Mouse (Mus musculus): ENCODE measurements around the gene Brd4.
A peak's percentile ranks its signal among the peaks of the same experiment; 100 is the strongest.

Brd4 gene

DNA sequence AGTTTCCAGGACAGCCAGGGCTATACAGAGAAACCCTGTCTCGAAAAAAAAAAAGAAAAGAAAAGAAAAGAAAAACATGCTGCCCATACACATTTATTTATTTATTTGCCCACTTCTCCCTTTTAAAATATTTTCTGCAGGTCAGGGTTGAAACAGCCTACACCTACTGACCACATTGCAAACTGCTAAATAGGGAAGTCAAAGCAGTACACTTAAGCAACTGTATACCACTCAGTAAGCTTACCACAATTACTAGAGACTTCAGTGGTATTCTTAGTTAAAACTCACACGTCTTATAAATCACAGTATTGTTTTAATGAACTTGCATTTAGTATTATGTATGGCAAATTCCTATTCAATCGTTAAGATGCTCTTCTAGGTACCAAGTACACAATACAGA is 3.9 kb downstream of the Brd4 start:
- no peak for DNase-seq (ENCODE audit: low spot score in 2 of 2)

DNA sequence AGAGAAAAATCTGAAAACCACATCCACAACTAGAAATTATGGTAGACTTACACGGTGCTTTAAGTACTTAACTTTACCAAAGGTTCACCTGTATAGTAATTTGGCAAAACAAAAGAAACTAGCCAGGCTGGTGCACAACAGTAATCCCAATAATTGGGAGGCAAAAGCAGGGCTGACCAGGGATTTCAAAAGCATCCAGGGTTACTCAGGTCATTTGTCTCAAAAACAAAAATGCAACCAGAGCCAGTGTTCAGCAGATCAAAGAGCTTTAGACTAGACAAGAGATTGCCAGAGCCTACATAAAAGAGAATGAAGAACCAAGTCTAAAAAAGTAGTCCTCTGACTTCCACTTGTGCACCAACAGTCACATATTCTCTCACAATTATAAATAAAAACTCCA is 7.3 kb downstream of the Brd4 start:
- no peak for DNase-seq (ENCODE audit: low spot score in 2 of 2)

DNA sequence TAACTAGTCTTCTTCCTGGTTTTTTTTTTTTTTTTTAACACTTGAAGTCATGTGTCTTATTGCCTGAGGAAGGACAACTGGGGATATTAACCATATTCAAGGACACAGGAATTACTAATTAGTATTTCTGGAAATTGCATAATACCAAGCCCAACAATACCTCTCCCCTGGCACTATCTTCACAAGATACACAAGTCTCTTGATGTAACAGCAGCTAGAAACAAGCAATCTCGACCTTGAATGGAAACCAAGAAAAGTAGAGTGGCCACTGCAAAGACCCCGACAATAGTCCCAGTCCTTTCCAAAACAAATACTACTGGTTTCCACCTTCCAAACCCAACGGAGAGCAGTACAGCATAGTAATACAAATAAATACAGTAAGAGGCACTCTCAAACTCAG is 9.0 kb downstream of the Brd4 start:
- no peak for DNase-seq (ENCODE audit: low spot score in 2 of 2)

DNA sequence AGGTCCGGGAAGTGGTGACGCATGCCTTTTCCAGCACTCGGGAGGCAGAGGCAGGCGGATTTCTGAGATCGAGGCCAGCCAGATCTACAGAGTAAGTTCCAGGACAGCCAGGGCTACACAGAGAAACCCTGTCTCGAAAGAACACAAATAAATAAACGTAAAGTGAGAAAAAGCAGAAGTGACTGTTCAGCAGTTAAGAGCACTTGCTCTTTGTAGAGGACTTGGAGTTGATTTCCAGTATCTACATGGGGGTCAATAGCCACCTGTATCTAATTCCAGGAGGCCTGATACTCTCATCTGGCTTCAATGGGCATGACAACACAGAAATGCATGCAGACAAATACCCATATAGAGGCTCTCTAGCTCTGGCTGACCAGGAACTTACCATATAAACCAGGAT is 15.4 kb downstream of the Brd4 start:
- no peak for DNase-seq (ENCODE audit: low spot score in 2 of 2)

DNA sequence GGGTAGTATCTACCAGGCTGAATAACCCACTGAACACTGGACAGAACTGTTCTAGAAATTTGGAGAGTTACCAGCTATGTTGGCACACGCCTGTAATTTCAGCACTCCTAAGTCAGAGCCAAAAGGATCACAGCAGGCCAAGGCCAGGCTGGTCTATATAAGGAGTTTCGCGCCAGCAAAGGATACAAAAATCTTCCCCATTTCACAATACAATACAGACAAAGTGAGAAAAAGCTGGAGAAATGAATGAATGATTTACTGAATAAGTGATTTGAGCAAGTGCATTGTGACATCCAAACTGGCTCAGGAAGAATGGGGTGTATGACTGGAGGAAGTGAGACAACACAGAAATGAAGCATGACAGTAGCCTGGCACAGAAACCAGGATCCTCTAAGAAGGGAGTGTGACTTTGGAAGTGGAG is 16.0 kb downstream of the Brd4 start:
- no peak for DNase-seq (ENCODE audit: low spot score in 2 of 2)

DNA sequence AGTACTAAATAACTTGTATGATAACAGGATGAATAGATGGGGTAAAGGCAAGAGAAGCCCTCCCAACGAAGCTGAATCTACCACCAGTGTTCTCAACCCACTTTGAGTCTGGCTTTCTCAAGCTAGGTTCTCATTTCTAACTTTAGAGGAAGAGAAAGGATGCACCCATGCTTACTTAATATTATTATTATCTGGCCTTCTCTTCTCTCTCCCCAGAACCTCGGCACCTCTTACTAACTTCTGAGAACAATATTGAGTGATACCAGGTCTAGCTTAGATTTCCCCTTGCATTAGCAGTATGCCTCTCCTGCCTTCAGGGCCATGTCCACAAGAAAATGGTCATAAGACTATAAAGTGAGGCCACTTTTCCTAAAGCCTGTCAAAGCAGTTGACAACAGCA is 16.4 kb downstream of the Brd4 start:
- DNase-seq (ENCODE audit: low spot score in 2 of 2): no peak

DNA sequence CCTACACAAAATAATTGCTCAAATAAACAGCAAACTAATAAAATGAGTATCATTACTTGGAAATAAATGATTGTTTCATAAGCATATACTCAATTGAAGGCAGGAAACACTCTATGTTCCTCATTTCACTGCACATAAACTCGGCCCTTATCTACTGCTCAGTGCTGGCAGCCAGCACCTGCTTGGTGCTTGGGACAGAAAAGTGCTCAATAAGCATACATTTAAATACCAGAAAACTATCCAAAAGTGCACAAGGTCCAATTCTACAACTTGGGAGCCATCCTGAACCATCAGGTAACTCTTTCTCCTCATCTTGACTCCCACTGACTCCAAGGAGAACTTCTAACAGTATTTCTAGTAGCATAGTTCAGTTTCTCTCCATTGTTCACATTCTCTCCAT is 16.9 kb downstream of the Brd4 start:
- DNase-seq (ENCODE audit: low spot score in 2 of 2): no peak

DNA sequence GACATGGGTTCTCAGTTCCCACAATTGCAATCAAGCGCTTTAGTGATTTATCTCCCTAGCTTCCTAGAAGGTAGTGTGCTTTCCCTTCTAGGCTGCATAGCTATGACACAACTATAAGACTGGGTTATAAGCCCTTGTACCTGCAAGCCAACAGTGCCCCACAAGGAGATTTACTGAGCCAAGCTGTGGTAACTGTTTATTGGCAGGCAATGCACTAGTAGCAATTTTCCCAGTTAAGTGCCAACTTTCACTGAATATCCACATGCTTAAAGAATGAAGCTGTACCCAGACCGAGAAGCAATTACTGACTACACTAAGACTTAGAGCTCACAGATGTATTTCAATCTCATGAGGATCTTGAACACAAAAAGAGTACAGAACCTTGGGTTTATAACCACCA is 20.9 kb downstream of the Brd4 start:
- DNase-seq (ENCODE audit: low spot score in 2 of 2): no peak

DNA sequence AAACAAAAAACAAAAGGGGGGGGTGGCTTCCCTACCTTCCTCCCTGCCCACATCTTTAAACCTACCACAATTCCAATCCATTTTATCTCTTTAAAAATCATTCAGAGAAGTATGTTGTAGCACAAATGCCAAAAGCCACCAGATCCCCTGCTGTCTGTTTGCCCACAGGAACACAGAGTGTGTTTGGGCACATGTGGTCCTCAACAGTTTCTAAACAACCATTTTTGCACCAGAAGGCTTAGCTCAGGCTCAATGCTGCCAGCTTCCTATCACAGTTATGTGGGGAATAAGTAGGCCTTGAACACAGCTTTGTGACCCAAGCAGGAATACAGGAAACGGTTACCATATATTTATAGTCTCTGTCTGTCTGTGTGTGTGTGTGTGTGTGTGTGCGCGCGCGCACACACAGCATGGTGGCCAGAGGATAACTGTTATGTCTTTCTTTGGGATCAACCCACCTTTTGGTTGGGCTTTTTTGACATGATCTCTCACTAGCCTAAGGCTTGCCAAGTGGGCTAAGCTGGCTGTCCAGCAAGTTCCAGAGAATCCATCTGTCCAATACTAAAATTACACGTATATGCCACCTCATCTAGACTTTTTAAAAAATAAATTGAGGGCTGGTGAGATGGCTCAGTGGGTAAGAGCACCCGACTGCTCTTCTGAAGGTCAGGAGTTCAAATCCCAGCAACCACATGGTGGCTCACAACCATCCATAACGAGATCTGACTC is 21.5 kb downstream of the Brd4 start:
- DNase-seq (ENCODE audit: low spot score in 2 of 2): no peak

DNA sequence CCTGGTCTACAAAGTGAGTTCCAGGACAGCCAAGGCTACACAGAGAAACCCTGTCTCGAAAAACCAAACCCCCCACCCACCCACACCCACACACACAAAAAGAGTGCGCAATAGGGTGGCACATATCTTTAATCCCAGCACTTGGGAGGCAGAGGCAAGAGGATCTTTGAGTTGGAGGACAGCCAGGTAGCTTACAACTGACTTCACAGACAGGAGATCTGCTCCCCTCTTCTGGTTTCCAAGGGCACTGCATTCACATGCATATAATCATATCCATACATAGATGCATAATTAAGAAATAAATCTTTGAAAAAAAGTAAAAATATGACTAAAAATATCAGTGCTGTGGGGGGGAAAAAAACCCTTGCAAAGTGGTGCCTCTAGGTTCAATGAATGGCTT is 25.7 kb downstream of the Brd4 start:
- DNase-seq (ENCODE audit: low spot score in 2 of 2): no peak

DNA sequence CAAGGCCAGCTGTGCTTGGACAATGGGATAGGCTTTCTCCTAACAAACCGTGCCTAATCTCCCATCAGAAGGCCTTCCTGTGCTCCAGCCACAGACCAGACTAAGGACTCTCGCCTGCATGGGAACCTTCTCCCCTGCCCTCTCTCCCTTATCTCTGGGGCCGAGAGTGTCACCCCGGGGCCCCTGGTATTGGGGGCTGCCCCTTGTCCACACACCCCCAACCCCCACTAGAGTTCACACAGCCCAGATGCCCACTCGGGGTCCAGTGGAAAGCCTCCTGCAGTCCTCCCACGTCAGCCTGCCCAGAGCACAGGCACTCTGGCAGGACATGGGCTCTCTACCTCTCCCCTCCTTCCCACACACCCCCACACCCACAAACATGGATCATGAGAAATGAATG is 26.6 kb downstream of the Brd4 start:
- DNase-seq (ENCODE audit: low spot score in 2 of 2): no peak

DNA sequence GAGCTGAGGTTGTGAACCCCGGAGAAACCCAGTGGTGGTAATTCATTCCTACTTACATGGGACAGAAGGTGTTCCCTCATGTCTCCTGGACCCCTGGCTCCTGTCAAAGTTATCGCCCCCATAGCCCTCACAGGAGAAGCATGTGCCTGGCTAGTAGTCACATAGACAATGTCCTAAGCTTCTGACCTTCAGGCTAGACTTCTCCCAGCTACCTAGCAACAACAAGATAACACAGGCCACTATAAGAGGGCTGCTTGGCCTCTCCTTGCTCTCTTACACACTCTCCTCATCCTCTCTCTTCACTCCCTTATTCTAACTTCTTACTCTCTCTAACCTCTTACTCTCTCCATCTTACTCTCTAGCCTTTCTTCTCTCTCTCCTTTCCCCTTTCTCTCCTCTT is 27.1 kb downstream of the Brd4 start:
- DNase-seq (ENCODE audit: low spot score in 2 of 2): no peak

DNA sequence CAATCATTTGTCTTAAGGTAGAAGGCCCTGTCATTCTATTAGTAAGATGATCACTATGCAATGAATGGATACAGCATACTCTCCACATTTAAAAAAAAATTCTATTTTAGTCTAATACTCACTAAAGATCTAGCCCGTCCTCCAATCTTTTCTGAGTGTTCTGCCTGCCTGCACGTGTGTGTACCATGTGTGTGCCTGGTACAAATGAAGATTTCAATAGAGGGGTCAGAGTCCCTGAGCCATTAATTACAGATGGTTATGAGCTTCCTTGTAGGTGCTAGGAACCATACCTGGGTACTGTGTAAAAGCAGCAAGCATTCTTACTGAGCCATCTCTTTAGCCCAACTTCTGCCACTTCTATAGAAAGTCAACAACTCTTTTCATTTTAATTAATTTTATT is 27.6 kb downstream of the Brd4 start:
- no peak for DNase-seq (ENCODE audit: low spot score in 2 of 2)

DNA sequence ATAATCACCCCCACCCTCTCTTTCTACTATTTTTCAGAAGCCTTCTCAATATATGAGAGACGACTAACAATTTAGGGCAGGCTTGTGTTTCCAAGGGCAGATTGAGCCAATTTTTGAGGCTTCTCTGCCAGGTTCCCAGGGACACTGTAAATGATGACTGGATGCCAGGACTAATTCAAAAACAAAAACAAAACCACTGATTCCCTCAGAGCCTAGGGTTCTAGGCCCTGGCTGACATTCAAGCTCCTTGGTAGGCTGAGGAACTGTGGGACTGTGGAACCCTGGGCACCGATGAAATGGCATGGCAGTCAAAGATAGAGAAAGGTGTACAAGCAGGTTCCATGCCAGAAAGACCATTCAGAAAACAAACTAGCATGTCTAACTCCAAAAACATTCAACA is 31.3 kb downstream of the Brd4 start:
- no peak for DNase-seq (ENCODE audit: low spot score in 2 of 2)

DNA sequence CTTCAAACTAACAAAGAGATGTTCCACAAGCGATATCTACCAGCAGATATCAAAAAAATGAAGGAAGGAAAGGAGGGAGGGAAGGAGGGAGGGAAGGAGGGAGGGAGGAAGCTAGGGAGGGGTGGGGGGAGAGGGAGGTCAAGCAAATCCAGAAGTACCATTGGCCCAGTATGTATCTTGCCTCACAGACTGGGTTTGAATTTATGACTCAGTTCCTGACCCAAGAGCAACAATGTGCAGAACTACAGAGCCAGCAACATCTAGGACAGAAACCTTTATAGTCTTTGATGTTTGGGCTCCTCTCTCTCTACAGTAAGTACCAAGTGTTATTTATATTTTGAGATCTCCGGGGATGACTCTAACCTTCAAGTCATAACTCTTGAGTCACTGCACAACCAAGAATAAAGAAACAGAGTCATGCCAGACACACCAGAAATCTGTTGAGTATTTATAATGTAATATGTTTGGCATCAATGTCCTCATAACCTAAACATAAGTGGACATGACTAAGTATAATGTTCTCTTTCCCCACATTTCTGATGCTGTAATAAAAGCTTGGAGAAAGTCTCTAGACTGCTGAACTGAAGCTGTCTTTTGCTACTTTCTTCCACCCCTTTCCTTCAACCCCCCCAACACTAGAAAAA is 32.6 kb downstream of the Brd4 start:
- DNase-seq (ENCODE audit: low spot score in 2 of 2): no peak

DNA sequence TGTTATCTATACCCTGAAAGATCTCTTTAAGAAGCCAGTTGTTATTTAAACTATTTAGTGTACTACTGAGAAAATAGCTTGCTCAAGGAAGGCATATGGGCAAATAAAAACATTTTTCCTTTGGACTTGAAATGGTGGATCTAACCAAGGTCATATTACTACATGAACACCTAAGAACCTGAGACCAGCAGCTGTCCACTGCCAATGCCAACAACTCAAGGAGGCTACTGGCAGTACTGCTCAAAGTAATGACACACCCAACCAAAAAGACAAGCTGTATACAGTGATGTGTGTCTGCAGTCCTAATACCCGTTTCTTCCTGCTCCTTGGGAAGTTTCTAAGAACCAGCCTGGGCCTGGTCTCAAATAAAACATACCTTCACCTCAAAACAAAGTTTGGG is 34.5 kb downstream of the Brd4 start:
- no peak for DNase-seq (ENCODE audit: low spot score in 2 of 2)

DNA sequence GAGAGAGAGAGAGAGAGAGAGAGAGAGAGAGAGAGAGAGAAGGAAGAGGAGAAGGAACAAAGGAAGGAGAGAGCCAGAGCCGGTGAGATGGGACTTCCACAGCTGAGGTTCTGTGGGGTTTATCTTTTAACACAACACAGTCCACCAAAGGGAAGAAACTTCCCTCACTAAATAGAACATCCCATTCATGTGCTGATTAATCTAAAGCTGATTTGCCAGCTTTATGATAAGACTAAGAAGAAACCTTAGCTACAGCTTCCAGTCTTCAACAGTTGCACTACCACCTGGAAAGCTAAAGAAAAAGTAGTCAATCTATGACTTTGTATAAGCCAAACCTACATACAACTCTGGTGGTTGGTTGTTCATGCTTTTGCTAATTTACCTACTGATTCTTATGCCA is 36.3 kb downstream of the Brd4 start:
- DNase-seq (ENCODE audit: low spot score in 2 of 2): no peak

DNA sequence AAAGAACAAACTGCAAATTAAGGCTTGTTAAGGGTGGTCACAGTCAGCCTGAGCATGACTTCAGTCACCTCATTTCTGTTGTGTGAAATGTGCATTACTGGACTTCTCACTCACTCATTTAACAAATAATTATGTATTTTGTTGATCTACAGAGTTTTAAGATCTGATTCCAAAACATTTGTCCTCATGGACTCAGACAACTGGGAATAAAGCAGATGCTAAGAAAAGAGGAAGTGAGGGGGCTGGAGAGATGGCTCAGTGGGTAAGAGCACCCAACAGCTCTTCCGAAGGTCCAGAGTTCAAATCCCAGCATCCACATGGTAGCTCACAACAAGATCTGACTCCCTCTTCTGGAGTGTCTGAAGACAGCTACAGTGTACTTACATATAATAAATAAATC is 36.9 kb downstream of the Brd4 start:
- DNase-seq (ENCODE audit: low spot score in 2 of 2): no peak

DNA sequence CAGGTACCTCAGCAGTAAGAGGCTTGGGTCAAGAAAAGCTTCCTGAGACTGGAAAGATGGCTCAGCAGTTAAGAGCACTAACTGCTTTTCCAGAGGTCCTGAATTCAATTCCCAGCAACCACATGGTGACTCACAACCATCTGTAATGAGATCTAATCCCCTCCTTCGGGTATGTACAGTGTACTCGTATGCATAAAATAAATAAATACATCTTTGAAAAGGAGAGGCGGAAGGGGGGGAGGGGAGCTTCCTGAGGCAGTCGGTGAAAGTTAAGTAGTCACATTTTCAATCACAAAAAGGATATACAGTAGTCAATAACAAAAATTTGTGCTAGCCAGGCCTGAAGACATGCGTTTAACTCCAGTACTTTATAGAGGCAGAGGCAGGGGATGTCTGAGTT is 38.4 kb downstream of the Brd4 start:
- DNase-seq (ENCODE audit: low spot score in 2 of 2): no peak

DNA sequence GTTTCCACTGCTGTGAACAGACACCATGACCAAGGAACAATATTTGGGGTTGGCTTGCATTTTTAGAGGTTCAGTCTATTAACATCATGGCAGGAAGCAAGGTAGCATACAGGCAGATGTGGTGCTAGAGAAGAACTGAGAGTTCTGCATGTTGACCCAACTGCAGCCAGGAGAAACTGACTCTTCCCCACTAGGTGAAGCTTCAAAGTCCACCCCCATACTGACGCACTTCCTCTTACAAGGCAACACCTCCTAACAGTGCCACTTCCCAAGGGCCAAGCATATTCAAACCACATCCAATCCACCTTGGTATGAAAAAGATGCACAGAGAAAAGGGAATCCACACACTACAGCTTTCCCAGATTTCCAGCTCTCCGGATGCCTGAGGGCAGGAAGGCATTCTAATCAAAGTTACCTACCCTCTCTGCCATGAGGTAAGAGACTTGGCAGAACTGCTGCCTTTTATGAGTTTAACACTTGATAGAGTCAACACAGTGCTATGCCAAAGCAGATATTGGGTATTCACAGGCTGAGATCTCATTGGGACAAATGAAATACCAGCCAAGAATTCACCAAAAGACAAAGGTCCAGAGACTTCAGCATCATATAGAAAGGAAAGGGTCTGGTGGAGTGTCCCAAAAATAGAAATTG is 43.5 kb downstream of the Brd4 start:
- no peak for DNase-seq (ENCODE audit: low spot score in 2 of 2)

DNA sequence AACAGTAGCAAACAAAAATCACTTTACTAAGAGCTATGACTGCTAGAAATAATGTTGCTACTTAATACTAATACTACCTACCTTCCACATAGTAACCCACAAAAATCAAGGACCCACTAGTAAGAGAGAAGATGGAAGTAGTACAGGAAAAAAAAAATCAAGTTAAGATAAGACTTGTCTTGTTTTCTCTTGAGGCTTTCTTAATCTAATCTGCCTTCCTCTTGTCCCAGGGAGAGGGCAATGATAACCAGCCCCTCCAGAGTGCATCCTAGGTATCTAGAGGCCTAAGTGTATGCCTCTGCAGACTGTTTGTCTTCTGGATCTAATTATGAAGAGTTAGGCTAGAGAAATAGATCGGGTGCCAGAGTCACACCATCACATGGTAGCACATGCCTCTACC is 45.9 kb downstream of the Brd4 start:
- DNase-seq (ENCODE audit: low spot score in 2 of 2): no peak

DNA sequence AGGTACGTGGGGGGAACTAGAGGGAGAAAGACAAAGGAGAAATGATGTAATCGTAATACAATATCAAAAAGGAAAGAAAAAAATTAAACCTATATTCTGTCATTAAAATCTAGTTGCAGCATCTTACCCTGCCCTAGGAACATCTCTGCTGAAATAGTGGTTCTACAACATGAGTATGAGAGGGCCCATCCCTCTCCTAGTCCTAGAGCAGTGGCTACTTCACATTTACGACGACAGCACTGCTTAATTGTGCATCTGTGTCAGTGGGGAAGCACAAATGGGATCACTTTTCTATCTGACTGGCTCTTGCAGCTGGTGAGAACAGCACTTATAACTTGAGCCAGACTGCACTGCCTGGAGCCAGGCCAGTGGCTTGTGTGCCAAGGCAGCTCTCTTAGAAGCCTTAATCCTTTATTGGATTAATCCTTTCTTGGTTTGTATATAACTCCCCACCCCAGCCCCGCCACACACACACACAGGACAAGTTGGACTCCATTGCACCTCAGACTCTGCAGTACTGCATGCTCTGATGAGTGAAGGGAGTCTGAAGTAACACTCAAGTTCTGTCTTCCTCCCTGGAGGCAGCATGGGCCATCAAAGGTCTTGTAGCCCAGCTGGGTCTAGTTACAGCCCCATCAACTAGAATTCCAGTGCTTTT is 48.9 kb downstream of the Brd4 start:
- DNase-seq (ENCODE audit: low spot score in 2 of 2): peak; percentile 22 to 33

DNA sequence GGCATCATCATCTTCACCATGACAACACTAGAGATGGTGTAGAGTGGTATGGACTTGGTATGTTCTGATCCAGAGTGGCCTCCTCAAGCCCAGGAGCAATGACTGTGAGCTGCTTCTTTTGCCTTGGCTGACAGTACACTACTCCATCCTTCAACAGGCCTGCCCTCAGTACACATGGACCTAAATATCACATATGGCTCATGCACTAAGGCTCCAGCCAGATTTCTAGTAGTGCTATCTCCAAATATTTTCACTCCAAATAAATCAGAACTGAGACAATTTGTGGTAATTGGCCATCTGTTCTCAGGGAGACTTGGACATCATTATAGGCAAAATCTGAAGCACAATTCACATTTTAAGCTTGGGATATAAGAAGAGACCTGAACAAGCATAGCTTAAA is 51.3 kb downstream of the Brd4 start:
- no peak for DNase-seq (ENCODE audit: low spot score in 2 of 2)
